Mouse (Mus musculus) forebrain, embryonic 14.5 days (tissue): Measurements from ENCODE around the gene Tarbp1. TPM values are rescaled to one million over a fixed set of nuclear protein-coding genes. Genes with fewer than 3 reads are reported as not detected.

Experiments
- ATAC-seq: fragments of 200-750 bp; cut with Nextera tagmentation; 2 replicates; pipeline ENCODE4 v1.8.0; 2017; ENCODE audit warnings: mild to moderate bottlenecking, moderate library complexity
- DNase-seq: peaks from one replicate; pipeline ENCODE4 v3.0.0-alpha.2; 2015; ENCODE audit warnings: low spot score
- H3K27ac ChIP-seq: fragments of 300-500 bp; sonication (generic); 2 replicates; pipeline ENCODE4 v1.5.1; 2014; ENCODE audit warnings: low read depth, mild to moderate bottlenecking, control low read depth, low read length, moderate library complexity
- H3K27me3 ChIP-seq: fragments of 300-500 bp; sonication (generic); replicated peaks from 2 replicates; pipeline ENCODE4 v1.6.1; 2014; ENCODE audit warnings: low read length, control low read depth, mixed read lengths; ENCODE audit not compliant: control insufficient read depth, insufficient read depth
- H3K36me3 ChIP-seq: fragments of 300-500 bp; sonication (generic); 2 replicates; pipeline ENCODE4 v1.6.1; 2014; ENCODE audit warnings: low read length, control low read depth; ENCODE audit not compliant: control insufficient read depth, insufficient read depth
- H3K4me1 ChIP-seq: fragments of 300-500 bp; sonication (generic); 2 replicates; pipeline ENCODE4 v1.6.1; 2014; ENCODE audit warnings: antibody characterized with exemption, low read length, control low read depth; ENCODE audit not compliant: control insufficient read depth, insufficient read depth
- H3K4me2 ChIP-seq: fragments of 300-500 bp; sonication (generic); 2 replicates; pipeline ENCODE4 v1.6.1; 2014; ENCODE audit warnings: mild to moderate bottlenecking, control low read depth, low read length
- H3K4me3 ChIP-seq: fragments of 300-500 bp; sonication (generic); 2 replicates; pipeline ENCODE4 v1.5.1; 2014; ENCODE audit warnings: low read depth, low read length, control low read depth
- H3K9ac ChIP-seq: fragments of 300-500 bp; sonication (generic); 2 replicates; pipeline ENCODE4 v1.6.1; 2014; ENCODE audit warnings: mild to moderate bottlenecking, low read length, control low read depth, moderate library complexity
- H3K9me3 ChIP-seq: fragments of 300-500 bp; sonication (generic); replicated peaks from 2 replicates; pipeline ENCODE4 v1.6.1; 2016; ENCODE audit warnings: low read length, control low read depth, mixed read lengths; ENCODE audit not compliant: control insufficient read depth
- WGBS: fragments of 180-500 bp; shearing (Covaris S2); extraction: QIAGEN DNeasy Blood & Tissue Kit; methylation state at CpG from one replicate; pipeline ENCODE4 v1.1.7; 2014; 5-methylcytosine and 5-hydroxymethylcytosine counted together
- polyA plus RNA-seq: library from polyadenylated mRNA; unstranded; fragments of >200 nt; fragmentation: Nextera tagmentation; extraction: Ambion mirVana; gene quantifications from 2 replicates; pipeline ENCODE4 v1.2.1, GENCODE M21; 2014

Gene Tarbp1
- polyA plus RNA-seq, 1 experiment from 2014 or later, result 1.5 TPM

GRCm38 (mm10) chr8:126379580-126379979 is 95.3 kb downstream of the Tarbp1 start:
- no peak overlapping the region for H3K9ac ChIP-seq
- H3K9me3 ChIP-seq, result no peaks in the 10 kb centered on the region
- ATAC-seq, result no peak
- H3K4me2 ChIP-seq, result no peak overlapping the region
- WGBS, result 89% methylated on average over 6 of the region's 6 CpGs
- no peak overlapping the region for H3K27ac ChIP-seq
- H3K4me3 ChIP-seq, result no peak overlapping the region
- H3K27me3 ChIP-seq, result no peaks in the 10 kb centered on the region
- no peaks in the 10 kb centered on the region for H3K36me3 ChIP-seq
- no peaks in the 10 kb centered on the region for H3K4me1 ChIP-seq
- DNase-seq, result no peak

Other genes with a start within 250 kb of the Tarbp1 start
- 0.24 and 0.54 TPM in 2 replicates for gene Slc35f3, start 176.5 kb downstream of the Tarbp1 start, polyA plus RNA-seq
- gene Coa6, start 52.5 kb downstream of the Tarbp1 start, polyA plus RNA-seq, result 44.9 and 48.8 TPM in 2 replicates
- 7.9 and 8.3 TPM in 2 replicates for gene Irf2bp2, start 118.9 kb upstream of the Tarbp1 start, polyA plus RNA-seq